ENCODE assay signal across 22 mouse cellular contexts in genomic region chr16:43454370-43454934, GRCm38 (mm10).
DNase-seq lines count a peak whose midpoint lies in the region; ATAC-seq and TF ChIP-seq lines count a peak whose summit lies in the region.
"Had no signal": no experiment of that assay in that cellular context is flagged by ENCODE, and none has a peak within 500 bp of the region (broad histone marks: within the 10 kb centered on the region; RNA-seq: fewer than 3 reads in every experiment).

No protein-coding gene starts in this region.

- peaks cover 13% of the 10 kb centered on the region for H3K4me1 ChIP-seq in heart, postnatal 0 days (ENCODE audit: control insufficient read depth, insufficient read depth)
- H3K4me1 ChIP-seq in lung, postnatal 0 days (ENCODE audit: insufficient read depth, low read depth, low read length) = no peaks in the 10 kb centered on the region
- H3K4me1 ChIP-seq in lung, adult 2 months (ENCODE audit: control insufficient read depth, insufficient read depth, low read length) = 0 out of 2 replicates have a peak, but pooled peaks cover 4% of the 10 kb centered on the region
- H3K4me1 ChIP-seq: hindbrain, embryonic 13.5 days had no signal

- TF ChIP-seq EP300 in heart, postnatal 0 days (IDR thresholded peaks at IDR 0.05; ENCODE audit: low read depth) = no peak
- TF ChIP-seq EP300 in lung, postnatal 0 days (IDR thresholded peaks at IDR 0.05) = no peak

- H3K4me2 ChIP-seq in heart, postnatal 0 days (ENCODE audit: low read depth, low read length) = no peak overlapping the region
- no peak overlapping the region for H3K4me2 ChIP-seq in lung, postnatal 0 days (replicated peaks; ENCODE audit: low read depth, low read length)
- H3K4me2 ChIP-seq: embryonic facial prominence, embryonic 12.5 days; forebrain, embryonic 15.5 days; heart, embryonic 13.5 days; hindbrain, embryonic 13.5 days had no signal

- no peaks in the 10 kb centered on the region for H3K36me3 ChIP-seq in heart, postnatal 0 days (replicated peaks; ENCODE audit: control insufficient read depth, insufficient read depth, low read length)
- H3K36me3 ChIP-seq in lung, postnatal 0 days (ENCODE audit: insufficient read depth, low read length) = no peaks in the 10 kb centered on the region
- H3K36me3 ChIP-seq: embryonic facial prominence, embryonic 12.5 days; forebrain, embryonic 15.5 days; heart, embryonic 13.5 days; hindbrain, embryonic 13.5 days had no signal

- 0 out of 2 replicates have a peak overlapping the region, but pooled peaks have one; percentile 4 for H3K27ac ChIP-seq in heart, postnatal 0 days (ENCODE audit: low read depth)
- no peak overlapping the region for H3K27ac ChIP-seq in lung, postnatal 0 days (ENCODE audit: low read length)
- H3K27ac ChIP-seq: embryonic facial prominence, embryonic 12.5 days; forebrain, embryonic 15.5 days; heart, embryonic 13.5 days; hindbrain, embryonic 13.5 days; hindbrain, postnatal 0 days had no signal

- H3K9ac ChIP-seq in heart, postnatal 0 days (replicated peaks; ENCODE audit: low read depth, low read length) = no peak overlapping the region
- no peak overlapping the region for H3K9ac ChIP-seq in lung, postnatal 0 days (replicated peaks; ENCODE audit: low read depth)
- H3K9ac ChIP-seq: embryonic facial prominence, embryonic 12.5 days; forebrain, embryonic 15.5 days; heart, embryonic 13.5 days; hindbrain, embryonic 13.5 days had no signal

- TF ChIP-seq CTCF in heart, postnatal 0 days (IDR thresholded peaks at IDR 0.05; ENCODE audit: low read depth) = no peak
- TF ChIP-seq CTCF in lung, postnatal 0 days (IDR thresholded peaks at IDR 0.05) = no peak
- TF ChIP-seq CTCF in lung, adult 2 months (IDR thresholded peaks at IDR 0.05; ENCODE audit: insufficient read depth, low read length) = no peak

- no peaks in the 10 kb centered on the region for H3K9me3 ChIP-seq in heart, postnatal 0 days (replicated peaks; ENCODE audit: control insufficient read depth, low read length)
- no peaks in the 10 kb centered on the region for H3K9me3 ChIP-seq in lung, postnatal 0 days (ENCODE audit: low read length)
- H3K9me3 ChIP-seq: embryonic facial prominence, embryonic 12.5 days; forebrain, embryonic 15.5 days; heart, embryonic 13.5 days; hindbrain, embryonic 13.5 days had no signal

- WGBS in heart, postnatal 0 days = 68% methylated on average over 4 of the region's 4 CpGs
- WGBS in lung, postnatal 0 days = 52% methylated on average over 4 of the region's 4 CpGs
- 59% methylated on average over 4 of the region's 4 CpGs for WGBS in lung, adult 2 months

- intact Hi-C loops in heart, postnatal 10 days (cut with DNase I) = no loop called here

- no peak for TF ChIP-seq POLR2A in lung, adult 2 months (IDR thresholded peaks at IDR 0.05; ENCODE audit: borderline replicate concordance, extremely low read depth, low read depth, low read length)

- H3K27me3 ChIP-seq in heart, postnatal 0 days (ENCODE audit: control insufficient read depth, insufficient read depth, low read length) = no peaks in the 10 kb centered on the region
- H3K27me3 ChIP-seq in lung, postnatal 0 days (replicated peaks; ENCODE audit: insufficient read depth, low read length) = no peaks in the 10 kb centered on the region
- H3K27me3 ChIP-seq: embryonic facial prominence, embryonic 12.5 days; forebrain, embryonic 15.5 days; heart, embryonic 13.5 days; hindbrain, embryonic 13.5 days; Patski had no signal

- no peak overlapping the region for H3K4me3 ChIP-seq in heart, postnatal 0 days (ENCODE audit: low read depth, low read length)
- no peak overlapping the region for H3K4me3 ChIP-seq in lung, postnatal 0 days (ENCODE audit: low read depth, low read length)
- H3K4me3 ChIP-seq in lung, adult 2 months (replicated peaks; ENCODE audit: extremely low read depth, low read depth, low read length) = no peak overlapping the region
- H3K4me3 ChIP-seq: embryonic facial prominence, embryonic 12.5 days; forebrain, embryonic 15.5 days; heart, embryonic 13.5 days; hindbrain, embryonic 13.5 days had no signal

- ATAC-seq in heart, postnatal 0 days (ENCODE audit: insufficient read depth, low read depth) = no peak
- peak; percentile 47 for ATAC-seq in lung, postnatal 0 days
- ATAC-seq in megakaryocyte progenitor cell, adult 5-6 weeks (replicated peaks; ENCODE audit: poor library complexity) = peak; percentile 50; the same call in 1 of the 2 replicates
- ATAC-seq: activated CD4-positive, CD25-positive, alpha-beta regulatory T cell, adult 4 months; forebrain, embryonic 15.5 days; hindbrain, postnatal 0 days; Patski had no signal

- DNase-seq in cerebellum, adult 9-11 months = peak; percentile 0
- DNase-seq in cerebellum, postnatal 36 days = no peak
- no peak for DNase-seq in heart, postnatal 0 days (ENCODE audit: low spot score)
- DNase-seq in heart, postnatal 10 days = no peak
- DNase-seq in lung, postnatal 0 days (ENCODE audit: low spot score) = peak; percentile 68
- DNase-seq in lung, adult 2 months = no peak
- no peak for DNase-seq in natural killer cell, adult 2 months (ENCODE audit: low spot score in 2 of 2)
- DNase-seq: adrenal gland, adult 2 months; adrenal gland, postnatal 25 days; cerebellum, adult 2 months; cerebellum, postnatal 14 days; gastrocnemius, postnatal 25 days; heart, adult 18-20 months; heart, postnatal 14 days had no signal

Comparison
In these comparisons a context has a peak if more than half of its experiments do, and no peak if none do; other contexts are left out.
1. DNase-seq: peak in cerebellum, adult 9-11 months (single experiment) and lung, postnatal 0 days (single experiment); none in cerebellum, postnatal 36 days (0 of 2), heart, postnatal 0 days (single experiment), heart, postnatal 10 days (0 of 2), lung, adult 2 months (single experiment) and natural killer cell, adult 2 months (0 of 2).